Mouse (Mus musculus): ENCODE data around the gene Haao.

DNA sequence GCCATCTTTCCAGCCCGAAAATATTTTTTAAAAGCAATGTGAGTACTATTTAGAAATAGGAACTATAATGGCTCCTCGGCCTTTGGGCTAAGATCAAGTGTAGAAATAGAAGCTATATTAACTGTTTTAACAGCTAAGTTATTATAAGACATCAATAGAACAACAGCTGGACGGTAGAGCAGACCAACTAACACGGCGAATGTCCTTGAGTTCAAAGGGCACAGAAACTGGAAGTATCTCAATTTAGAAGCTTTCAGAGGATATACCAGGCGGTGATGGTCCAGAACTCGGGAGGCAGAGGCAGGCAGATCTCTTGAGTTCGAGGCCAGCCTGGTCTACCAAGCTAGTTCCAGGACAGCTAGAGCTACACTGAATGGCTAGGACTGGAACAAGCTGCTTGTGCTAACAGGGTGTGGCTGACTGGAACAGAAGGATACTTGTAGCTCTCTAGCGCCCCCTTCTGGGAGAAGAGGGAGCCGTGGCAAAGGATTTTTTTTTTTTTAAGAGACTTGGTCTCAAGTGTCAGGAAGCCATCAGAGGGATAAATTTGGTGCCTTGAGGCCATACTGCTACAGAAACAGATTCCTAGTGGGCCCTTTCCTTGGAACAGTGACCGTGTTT, 39.9 kb downstream of the Haao start:
- TF ChIP-seq CTCF (IDR thresholded peaks at IDR 0.05; ENCODE audit: control insufficient read depth, insufficient read depth, low read length): peak; percentile 79
- no peak for TF ChIP-seq POLR2A (IDR thresholded peaks at IDR 0.05; ENCODE audit: borderline replicate concordance, control insufficient read depth, low read depth, low read length)

Measured in bone marrow, adult 2 months (tissue).